Mouse (Mus musculus): ENCODE data around the gene Myo18b.

GRCm38 (mm10) chr5:112786031-112786430 is 110.1 kb downstream of the Myo18b start:
- TF ChIP-seq CTCF (IDR thresholded peaks at IDR 0.05; ENCODE audit: control insufficient read depth, insufficient read depth, insufficient replicate concordance, low read depth, low read length) (no peak), POLR2A (IDR thresholded peaks at IDR 0.05; ENCODE audit: control insufficient read depth, low read depth, low read length) (no peak)
